Mouse (Mus musculus) large intestine, adult 2 months (tissue): ENCODE results near the gene Trappc10. TPM values are rescaled to one million over a fixed set of nuclear protein-coding genes. Genes with fewer than 3 reads are reported as not detected.

Source experiments
- DNase-seq: peaks from one replicate; pipeline ENCODE4 v3.0.0-alpha.2; 2012; ENCODE audit warnings: low read depth, low spot score
- WGBS: fragments of 180-500 bp; shearing (Covaris S2); methylation state at CpG from one replicate; pipeline ENCODE4 v1.1.7; 2018; 5-methylcytosine and 5-hydroxymethylcytosine counted together
- polyA plus RNA-seq: library from polyadenylated mRNA; depleted of rRNA; stranded (reverse); fragments of >200 nt; gene quantifications from 2 replicates; pipeline ENCODE4 v1.2.3, GENCODE M21; 2012

Gene Trappc10
- polyA plus RNA-seq, 1 experiment = 53.6 TPM

DNA sequence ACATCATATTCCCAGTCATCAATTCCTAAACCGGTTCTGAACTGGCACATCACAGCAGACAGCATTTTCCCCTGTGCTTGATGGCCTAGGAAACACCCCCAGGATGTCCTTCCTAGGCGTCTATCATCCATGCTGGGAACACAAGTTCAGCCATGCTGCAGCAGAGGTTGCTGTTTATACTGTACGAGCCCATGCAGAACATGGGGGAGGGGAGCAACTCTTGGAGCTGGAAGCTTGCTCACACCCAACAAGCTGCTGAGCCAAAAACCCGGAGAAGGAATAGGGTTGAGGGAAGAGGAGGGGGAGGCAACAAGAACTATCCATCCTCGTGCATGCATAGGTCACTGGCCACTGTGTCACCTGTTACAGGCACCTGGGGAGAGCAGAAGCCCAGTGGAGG is 15.9 kb upstream of the Trappc10 start:
- no peak for DNase-seq
- WGBS = 29% methylated on average over 5 of the region's 5 CpGs

DNA sequence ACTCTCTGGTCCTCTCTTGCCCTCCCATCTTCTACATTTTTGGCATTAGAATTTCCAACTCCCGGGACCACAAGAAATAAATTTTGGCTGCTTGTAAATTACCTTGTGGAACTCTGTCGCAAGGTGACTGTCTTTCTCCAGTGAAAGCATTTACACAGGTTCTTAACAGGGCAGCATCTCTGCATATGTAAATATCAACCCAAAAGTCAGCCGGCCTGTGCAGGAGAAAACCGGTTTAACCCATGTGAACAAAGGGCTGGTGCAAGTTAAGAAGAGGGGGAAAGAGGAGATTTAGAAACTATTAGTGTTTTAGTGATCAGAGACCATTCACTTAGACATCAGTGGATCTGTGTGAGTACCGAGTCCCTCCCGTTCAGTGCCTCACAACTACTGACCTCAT is 15.3 kb upstream of the Trappc10 start:
- WGBS = 67% methylated on average over 6 of the region's 6 CpGs
- no peak for DNase-seq

DNA sequence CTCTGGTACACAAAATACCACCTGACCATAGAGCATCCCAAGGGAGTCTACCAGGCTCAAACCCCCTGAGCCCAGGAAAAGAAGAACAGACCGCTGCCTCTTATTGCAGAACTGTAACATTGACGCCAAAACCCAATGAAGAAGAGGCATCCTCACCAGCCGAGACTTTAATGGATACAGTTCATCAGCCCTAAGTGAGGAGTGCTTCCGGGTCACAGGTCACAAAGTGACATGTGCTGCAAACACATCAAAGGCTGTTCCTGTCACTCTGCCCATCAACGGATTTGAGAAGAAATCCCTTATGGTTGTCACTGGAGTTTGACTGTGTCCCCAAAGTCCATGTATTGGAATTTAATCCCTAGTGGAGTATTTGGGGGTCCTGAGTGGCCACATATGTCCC is 14.8 kb upstream of the Trappc10 start:
- WGBS = 82% methylated on average over 5 of the region's 5 CpGs
- no peak for DNase-seq

DNA sequence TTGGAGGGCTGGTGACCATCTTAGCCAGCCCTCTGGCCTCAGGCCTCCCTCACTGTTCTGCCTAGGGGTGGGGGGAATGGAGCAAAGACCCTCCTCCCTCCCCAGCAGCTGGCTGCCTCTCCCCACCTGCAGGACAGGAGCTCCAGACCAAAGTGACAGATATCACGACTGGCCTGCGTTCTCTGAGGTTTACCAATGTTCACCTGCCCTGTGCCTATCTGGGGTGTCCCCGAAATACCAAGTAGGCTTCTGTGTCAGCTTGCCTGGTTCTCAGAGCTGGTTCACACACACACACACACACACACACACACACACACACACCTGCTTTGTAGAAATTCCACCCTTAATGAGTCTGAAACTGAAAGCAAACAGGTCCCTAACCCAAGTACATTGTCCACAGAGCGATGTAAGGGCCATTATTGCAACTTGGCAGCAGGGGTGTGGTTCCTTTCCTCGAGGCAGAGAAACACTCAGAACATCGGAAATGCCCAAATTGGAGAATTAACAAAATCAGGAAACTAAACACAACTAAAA is 13.8 kb upstream of the Trappc10 start:
- 38% methylated on average over 6 of the region's 6 CpGs for WGBS
- no peak for DNase-seq

DNA sequence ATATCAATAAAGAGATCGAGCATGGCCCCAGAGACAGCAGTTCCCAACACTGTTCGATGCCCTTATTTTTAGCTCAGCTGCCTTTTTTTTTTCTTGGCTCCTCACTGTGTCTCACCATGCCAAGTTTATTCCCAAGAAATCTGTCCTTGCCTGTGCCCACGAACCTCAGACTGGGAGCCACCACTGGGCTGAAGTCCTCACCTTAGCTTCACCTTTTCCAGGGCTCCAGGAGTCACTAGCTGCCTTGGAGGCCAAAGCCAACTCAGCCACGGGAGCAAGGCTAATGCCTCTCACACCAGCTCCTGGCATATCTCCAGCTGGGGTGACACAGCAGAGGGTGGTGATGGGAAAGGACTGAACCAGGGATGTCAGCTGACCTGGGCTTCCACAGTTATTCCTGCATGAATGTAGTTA is 11.2 kb upstream of the Trappc10 start:
- WGBS = 56% methylated on average over 4 of the region's 4 CpGs
- DNase-seq = no peak

DNA sequence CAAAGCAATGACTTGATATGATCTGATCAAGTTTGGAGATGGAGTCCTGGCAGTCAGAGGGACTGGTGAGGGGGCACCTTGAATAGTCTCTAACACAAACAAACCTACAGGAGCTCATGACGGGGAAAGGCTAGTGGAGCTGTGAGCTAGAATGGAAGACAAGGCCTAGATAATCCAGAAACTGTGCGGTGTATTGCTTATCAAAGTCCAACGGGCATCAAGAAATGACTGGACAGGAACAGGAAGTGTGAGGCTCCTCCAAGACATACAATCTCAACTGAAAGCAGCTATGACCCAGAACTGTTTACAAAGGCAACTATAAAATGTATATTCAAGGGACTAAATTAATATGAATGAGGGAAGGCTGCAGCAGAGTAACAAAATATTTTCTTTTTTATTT is 2.8 kb upstream of the Trappc10 start:
- DNase-seq = no peak
- 37% methylated on average over 3 of the region's 3 CpGs for WGBS

DNA sequence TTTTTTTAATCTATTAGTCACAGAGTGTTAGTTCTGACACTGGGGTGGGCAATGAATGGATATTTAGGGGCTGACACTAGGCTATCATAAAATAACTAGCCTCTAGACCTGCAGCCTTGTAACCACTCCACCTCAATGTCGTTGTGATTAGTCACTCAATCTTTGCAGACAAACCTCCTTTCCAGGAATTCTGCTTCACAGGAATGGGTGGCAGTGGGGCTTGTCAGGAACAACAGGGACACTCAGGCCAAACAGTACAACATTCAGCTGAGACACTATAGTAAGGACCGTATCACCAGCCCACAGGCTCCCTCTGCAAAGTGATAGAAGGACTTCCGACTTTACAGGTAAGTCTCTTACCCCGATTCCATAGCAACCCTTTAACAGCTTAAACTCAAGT is 2.3 kb upstream of the Trappc10 start:
- WGBS = 78% methylated on average over 4 of the region's 4 CpGs
- DNase-seq = no peak

DNA sequence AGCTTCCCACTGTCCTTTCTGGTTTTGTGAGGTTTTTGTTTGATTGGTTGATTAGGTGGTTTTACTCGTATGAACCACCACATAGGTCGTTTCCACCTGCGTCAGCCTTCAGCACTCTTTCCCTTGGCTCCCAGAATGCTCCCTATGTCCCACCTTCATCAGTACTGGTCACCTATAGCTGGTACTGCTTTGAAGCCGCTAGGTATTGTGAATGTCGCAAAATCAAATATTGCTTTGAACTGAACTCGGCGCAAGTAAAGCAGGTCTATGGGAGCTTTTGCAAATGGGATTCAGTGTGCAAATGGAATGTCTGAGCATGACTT is 745 bp upstream of the Trappc10 start:
- no peak for DNase-seq
- WGBS = 8% methylated on average over 7 of the region's 7 CpGs

DNA sequence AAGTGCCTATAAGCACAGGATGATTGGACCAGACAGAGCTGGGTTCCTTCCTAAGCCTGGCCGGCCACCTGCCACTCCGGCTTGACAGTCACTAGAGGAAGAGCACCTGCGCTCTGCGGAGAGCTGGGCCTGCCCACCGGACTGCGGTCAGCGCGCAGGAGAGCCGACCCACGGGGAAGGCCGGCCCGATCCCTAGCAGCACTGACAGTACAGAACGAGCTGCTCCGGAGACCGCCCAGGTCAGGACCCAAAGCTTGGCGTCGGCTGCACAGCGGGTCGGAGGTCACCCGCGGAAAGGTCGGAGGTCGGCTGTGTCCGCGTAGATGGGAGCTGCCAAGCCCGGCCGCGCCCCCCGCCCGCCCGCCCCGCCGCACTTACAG is 393 bp downstream of the Trappc10 start:
- no peak for DNase-seq
- under 1% methylated on average over 33 of the region's 33 CpGs for WGBS

DNA sequence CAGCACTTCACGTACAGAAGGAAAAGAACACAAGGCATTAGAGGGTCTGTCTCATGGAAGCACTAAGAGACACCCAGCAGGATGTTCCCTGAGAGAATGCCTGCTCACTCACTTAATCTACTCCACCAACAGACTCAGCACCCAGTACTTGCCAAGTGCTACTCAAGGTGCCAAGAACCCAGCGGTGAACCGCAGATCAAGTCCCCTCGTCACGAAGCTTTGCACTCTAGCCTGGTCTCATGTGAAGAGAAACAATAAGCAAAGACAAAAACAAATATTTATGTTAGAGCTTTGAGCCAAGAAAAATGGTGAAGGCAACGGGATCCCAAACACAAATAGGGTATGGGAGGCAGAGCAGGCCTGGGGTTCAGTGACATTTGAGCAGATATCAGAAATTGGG is 5.5 kb downstream of the Trappc10 start:
- no peak for DNase-seq
- WGBS = 67% methylated on average over 6 of the region's 6 CpGs

DNA sequence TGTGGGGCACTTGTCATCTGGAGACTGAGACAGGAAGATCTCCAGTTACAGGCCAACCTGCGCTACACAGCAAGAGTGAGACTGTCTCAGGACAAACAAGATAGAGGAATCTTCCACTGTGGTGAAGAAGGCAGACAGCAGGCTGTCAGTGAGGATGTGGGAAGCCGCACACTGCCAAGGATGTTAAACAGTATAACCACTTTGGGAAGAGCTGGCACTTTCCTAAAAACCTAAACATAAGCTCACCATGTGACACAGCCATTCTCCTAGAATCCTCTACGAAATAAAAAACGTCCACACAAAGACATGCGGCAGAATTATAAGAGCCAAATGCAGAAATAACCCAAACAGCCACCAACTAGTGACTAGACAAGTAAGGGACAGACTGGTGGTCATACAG is 6.1 kb downstream of the Trappc10 start:
- 88% methylated on average over 5 of the region's 5 CpGs for WGBS
- DNase-seq = no peak

DNA sequence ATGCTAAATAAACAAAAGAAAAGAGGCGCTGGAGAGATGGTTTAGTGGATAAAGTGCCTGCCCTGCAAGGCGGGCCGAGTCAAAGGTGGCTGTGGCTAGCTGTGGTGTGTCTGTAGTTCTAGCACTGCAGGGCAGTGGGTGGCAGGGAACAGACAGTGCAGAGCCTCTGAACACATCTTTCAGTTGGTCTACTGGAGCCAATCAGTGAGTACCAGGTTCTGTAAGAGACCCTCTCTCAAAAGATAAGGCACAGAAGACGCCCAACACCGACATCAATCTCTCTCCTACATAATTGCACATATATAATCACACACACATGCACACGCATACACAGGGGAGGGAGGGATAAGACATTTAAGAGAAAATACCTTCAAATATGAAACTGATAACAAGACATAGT is 6.6 kb downstream of the Trappc10 start:
- no peak for DNase-seq
- 79% methylated on average over 6 of the region's 6 CpGs for WGBS

DNA sequence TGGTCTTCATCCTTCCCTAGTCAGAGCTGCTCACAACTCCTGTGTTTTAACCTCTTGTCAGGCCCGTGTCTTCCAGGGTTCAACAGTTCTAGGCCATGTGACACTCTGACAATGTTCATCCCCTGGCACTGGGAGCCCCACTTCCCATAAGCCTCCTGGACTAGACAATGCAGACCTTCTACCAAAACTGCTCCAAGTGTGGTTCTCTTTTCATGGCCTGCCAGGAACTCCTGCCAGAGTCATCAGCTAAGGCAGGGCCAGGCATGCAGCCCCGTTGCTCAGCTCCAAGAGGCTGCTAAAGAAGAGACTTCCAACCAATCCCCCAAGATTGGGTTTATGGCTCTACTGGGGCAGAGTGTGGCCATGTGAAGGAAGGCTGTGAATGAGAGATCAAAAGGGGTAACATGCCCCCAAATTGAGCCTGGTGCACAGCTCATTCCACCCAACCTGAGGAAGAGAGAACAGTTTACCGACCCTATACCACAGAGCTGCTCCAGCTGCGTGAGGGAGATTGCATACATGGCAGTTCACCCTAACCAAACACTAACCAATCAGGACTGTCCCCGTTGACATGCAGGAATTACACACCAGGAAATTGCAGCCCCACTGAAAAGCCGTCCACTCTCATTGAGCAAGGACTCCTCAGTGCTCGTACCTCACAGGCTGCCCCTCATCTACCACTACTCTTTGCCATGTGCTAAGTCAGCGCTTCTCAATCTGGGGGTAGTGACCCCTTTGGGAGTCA is 7.4 kb downstream of the Trappc10 start:
- 58% methylated on average over 8 of the region's 8 CpGs for WGBS
- DNase-seq = no peak

DNA sequence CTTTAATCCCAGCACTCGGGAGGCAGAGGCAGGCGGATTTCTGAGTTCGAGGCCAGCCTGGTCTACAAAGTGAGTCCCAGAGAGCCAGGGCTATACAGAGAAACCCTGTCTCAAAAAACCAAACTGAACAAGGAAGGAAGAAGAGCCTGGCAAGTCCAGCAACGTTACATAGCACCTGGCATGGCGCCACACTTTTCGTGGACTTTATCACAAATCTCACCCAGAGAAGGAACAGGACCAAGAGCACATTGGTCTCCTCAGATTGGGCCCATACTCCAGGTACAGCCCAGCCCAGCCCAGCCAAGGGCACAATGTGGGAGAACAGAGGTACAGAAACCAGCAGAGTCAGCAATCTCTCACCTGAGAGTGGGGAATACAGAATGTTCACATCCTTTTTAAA is 10.7 kb downstream of the Trappc10 start:
- DNase-seq = no peak
- 49% methylated on average over 6 of the region's 6 CpGs for WGBS

DNA sequence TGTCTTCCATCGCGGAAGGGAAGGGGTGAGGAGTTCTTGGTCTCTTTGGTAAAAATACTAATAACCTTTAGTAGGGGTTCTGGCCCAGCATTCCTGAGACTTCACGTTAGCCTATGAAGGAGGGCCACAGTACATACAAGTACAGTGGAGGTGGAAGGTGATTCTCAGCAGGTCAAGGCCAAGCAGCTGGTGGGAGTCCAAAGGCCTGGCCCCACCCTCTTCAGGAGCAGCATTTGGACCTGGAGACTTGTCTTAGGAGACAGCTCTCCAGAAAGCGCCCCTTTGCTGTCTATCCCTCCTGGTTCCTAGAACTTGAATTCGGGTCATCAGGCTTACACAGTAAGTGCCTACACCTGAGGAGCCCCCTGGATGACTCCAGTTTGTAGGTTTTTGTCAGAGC is 11.3 kb downstream of the Trappc10 start:
- WGBS = 76% methylated on average over 5 of the region's 5 CpGs
- no peak for DNase-seq

DNA sequence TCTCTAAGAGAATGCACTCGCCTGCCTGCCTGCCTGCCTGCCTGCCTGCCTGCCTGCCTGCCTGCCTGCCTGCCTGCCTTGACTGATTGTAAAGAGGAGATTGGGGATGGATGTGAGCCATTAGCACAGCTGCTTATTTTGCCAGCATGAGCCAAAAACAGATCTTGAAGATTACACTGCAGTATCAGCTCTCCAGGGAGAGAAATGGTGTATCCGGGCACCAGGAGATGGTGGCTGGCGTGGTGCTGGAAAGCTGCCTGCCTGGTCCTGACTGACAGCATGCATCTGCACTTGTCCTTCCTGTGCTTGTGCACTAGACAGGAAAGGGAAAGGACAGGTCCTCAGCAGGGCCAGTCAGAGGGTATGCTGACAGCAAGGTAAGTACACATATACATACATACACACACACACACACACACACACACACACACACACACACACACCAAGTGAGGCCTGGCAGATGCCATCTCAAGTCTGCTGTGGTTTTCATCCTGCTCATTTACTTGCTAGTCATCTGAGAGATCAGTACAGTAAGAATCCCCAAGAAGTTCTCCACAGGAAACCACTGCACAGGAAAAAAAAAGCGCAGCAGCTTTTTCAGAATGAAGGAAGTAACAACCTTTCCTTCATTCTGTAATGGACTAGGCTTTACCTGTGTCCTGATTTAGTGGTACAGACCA is 12.0 kb downstream of the Trappc10 start:
- 85% methylated on average over 4 of the region's 4 CpGs for WGBS
- DNase-seq = no peak

DNA sequence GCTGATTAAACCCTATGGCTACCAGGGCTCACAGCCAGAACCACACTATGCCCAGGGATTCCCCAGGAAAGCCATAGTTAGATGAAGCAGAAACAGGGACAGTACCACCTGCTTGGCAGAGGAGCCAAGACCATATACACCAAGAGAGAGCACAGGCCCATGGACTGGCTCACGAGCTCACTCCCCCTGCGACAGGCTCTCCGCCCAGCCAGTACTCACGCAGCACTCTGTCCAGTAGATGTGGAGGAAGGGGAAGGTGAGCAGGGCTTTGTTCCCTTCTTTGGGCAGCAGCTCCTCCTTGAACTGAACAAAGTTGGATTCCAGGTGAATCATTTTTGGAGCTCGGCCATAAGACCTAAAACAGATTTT is 15.9 kb downstream of the Trappc10 start:
- WGBS = 24% methylated on average over 5 of the region's 5 CpGs
- no peak for DNase-seq

DNA sequence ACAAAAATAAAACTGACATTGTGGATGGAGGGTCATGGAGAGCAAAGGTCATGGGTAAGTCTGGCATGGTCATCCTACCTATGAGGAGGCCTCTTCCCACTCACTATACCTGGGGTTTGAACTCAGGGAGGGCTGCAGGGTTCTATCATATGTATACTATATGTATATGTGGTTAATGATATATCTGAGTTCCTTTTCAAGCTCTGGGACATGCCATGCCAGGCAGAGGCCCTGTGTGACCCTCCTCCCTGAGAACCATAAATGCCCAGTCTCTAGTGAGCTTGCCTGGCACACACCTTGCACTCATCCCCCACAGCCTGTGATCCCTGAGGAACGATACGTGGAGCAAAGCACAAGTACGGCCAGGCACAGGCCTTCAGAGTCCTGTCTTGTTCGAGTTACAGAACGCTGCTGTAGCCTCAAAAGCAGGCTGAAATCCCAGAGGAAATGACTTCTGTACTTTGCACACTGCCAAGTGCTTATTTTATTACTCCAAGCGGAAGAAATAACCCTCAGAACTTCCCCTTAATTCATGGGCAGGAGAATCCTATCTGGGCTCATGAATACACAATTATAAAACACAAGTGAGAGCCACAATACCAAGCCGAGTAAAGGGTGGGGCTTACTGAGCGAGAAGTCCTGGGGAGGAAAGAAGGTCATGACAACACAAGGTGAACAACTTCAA is 16.4 kb downstream of the Trappc10 start:
- 25% methylated on average over 8 of the region's 8 CpGs for WGBS
- no peak for DNase-seq

DNA sequence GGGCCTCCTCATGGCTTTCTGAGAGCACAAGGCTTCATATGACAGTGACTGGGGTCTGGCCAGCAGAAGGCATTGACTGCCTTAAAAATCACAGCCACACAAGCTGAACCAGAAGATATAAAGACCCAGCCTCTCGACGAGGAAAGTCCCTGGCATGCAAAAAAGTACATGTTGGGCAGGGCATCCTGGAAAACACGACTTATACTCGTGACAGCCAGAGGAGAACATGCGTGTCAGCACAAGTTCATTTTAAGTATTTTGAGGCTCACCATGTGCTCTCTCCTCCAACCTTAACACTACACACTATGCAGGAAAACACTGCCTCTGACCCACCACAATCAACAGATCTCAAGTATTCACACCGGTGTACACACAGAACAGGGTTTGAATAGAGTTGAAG is 20.3 kb downstream of the Trappc10 start:
- DNase-seq = no peak
- 81% methylated on average over 6 of the region's 6 CpGs for WGBS

DNA sequence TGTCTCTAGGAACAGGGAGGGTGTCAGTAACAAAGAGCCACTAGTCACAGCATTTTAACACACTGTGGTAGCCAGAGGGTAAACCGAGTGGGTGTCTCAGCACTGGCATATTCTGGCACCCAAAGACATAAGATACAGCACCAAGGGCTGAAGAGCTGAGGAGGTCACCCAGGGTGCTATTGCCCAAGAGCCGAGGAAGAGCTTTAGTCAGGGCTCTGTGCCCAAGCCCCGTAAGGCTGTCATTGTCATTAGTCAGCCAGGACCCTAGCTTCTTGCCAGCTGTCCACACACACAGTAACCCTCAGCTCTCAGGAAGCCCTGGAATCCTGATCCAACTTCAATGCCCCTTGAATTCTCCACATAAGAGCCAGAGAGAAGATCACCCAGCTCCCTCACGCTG is 21.5 kb downstream of the Trappc10 start:
- DNase-seq = no peak
- WGBS = 76% methylated on average over 4 of the region's 4 CpGs

DNA sequence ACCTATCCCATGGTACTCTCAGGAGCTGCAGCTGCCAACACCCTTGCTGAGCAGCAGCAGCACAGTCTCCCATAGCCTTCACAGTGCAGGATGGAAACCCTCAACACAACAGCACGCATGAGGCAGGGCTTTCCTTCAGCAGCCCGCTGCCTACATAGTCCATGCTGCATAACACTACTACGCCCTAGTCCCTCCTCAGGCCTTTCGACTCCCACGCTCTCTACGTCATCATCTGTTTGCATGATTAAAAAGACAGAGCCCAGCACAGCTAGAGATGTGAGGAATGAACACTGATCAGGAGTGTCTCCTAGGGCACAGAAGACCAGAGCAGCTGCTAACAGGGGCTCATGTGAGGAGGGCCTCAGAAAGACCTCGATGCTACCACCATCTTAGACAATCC is 23.1 kb downstream of the Trappc10 start:
- WGBS = 95% methylated on average over 7 of the region's 7 CpGs
- no peak for DNase-seq
